Mouse (Mus musculus): ENCODE measurements around the gene Agrp.
A peak's percentile ranks its signal among the peaks of the same experiment; 100 is the strongest.

DNA sequence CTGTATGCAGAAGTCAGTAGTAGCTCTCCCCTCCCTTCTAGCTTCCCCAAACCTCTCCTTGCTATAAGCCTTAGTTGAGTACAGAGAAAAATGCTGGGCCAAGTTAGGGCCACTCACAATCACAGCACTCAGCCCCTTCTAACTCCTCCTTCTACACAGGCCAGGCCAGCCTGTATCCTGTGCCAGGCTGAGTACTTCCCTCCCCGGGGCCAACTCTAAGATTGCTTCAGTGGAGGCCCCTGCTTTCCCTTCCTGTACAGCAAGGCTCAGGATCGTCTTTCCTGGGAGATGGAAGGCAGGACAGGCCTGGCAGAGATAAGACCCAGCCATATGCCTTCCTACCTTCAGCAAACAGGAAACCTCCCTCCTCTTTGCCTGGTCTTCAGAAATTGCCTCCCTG is 103.8 kb downstream of the Agrp start:
- TF ChIP-seq CTCF (IDR thresholded peaks at IDR 0.05), result 0 out of 2 replicates have a peak, but pooled peaks have one; percentile 2
- no peak for TF ChIP-seq EP300 (IDR thresholded peaks at IDR 0.05)
